ENCODE assay signal across 8 mouse cellular contexts in the genomic region with DNA sequence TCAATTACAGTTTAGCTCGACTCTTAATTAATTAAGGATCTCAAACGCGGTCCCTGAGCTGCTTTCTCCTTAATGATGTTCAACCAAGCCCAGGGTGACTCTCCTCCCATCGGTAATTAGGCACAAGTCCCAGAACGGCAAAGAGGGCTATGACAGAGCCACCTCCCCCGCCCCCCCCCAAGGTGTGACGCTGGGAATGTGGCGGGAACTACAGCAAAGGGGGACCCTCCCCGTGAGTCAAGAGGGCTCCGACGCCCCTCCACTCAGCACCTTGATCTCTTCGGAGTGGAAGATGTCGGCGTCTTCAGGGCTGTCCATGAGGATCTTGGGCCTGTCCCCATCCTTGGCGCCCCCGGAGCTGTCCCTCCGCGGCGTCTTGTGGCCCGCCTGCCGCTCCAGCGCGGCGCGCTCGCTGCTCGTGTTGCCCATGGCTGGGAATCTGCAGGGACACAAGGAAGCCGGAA. TPM values are rescaled to one million over a fixed set of nuclear protein-coding genes. Genes with fewer than 3 reads are reported as not detected.
DNase-seq lines count a peak whose midpoint lies in the region; ATAC-seq lines count a peak whose summit lies in the region.

No protein-coding gene starts in this region.

- peaks cover 8% of the 10 kb centered on the region; the same call in 1 of the 2 replicates for H3K4me1 ChIP-seq in kidney, embryonic 14.5 days (ENCODE audit: control insufficient read depth, insufficient read depth, low read length)
- H3K4me1 ChIP-seq in brown adipose tissue, adult 24 weeks (ENCODE audit: control insufficient read depth, insufficient read depth, insufficient read length, low read length), result 0 out of 2 replicates have a peak, but pooled peaks cover 5% of the 10 kb centered on the region
- peaks cover 11% of the 10 kb centered on the region for H3K4me1 ChIP-seq in intestine, embryonic 14.5 days (replicated peaks; ENCODE audit: control insufficient read depth, insufficient read depth, low read length)
- peaks cover 19% of the 10 kb centered on the region for H3K4me1 ChIP-seq in midbrain, embryonic 15.5 days

- no peaks in the 10 kb centered on the region for H3K9me3 ChIP-seq in kidney, embryonic 14.5 days (ENCODE audit: control insufficient read depth, low read length)
- H3K9me3 ChIP-seq in intestine, embryonic 14.5 days (ENCODE audit: control insufficient read depth, low read length), result no peaks in the 10 kb centered on the region
- H3K9me3 ChIP-seq in midbrain, embryonic 15.5 days, result no peaks in the 10 kb centered on the region

- H3K27ac ChIP-seq in kidney, embryonic 14.5 days (ENCODE audit: low read depth, low read length), result peak overlapping the region; percentile 75; the same call in 1 of the 2 replicates
- H3K27ac ChIP-seq in brown adipose tissue, adult 24 weeks (replicated peaks; ENCODE audit: low read depth, low read length), result peak overlapping the region; percentile 75
- H3K27ac ChIP-seq in intestine, embryonic 14.5 days (ENCODE audit: low read depth), result peak overlapping the region; percentile 80
- H3K27ac ChIP-seq in midbrain, embryonic 15.5 days, result peak overlapping the region; percentile 64

- WGBS in kidney, embryonic 14.5 days, result 0% methylated on average over 28 of the region's 28 CpGs
- under 1% methylated on average over 28 of the region's 28 CpGs for WGBS in intestine, embryonic 14.5 days
- WGBS in midbrain, embryonic 15.5 days, result under 1% methylated on average over 28 of the region's 28 CpGs

- H3K9ac ChIP-seq in kidney, embryonic 14.5 days (ENCODE audit: low read depth, low read length), result peak overlapping the region; percentile 74
- peak overlapping the region; percentile 76 for H3K9ac ChIP-seq in intestine, embryonic 14.5 days (ENCODE audit: low read length)
- H3K9ac ChIP-seq in midbrain, embryonic 15.5 days, result peak overlapping the region; percentile 74

- H3K4me3 ChIP-seq in kidney, embryonic 14.5 days (ENCODE audit: low read length), result peak overlapping the region; percentile 67
- H3K4me3 ChIP-seq in brown adipose tissue, adult 24 weeks (ENCODE audit: insufficient read depth, low read depth, low read length), result peak overlapping the region; percentile 90
- peak overlapping the region; percentile 85 for H3K4me3 ChIP-seq in intestine, embryonic 14.5 days (ENCODE audit: low read depth, low read length)
- H3K4me3 ChIP-seq in midbrain, embryonic 15.5 days, result peak overlapping the region; percentile 80

- H3K36me3 ChIP-seq in kidney, embryonic 14.5 days (ENCODE audit: control insufficient read depth, insufficient read depth, low read length), result peaks cover 31% of the 10 kb centered on the region
- H3K36me3 ChIP-seq in intestine, embryonic 14.5 days (ENCODE audit: control insufficient read depth, insufficient read depth, low read length), result peaks cover 35% of the 10 kb centered on the region
- peaks cover 24% of the 10 kb centered on the region for H3K36me3 ChIP-seq in midbrain, embryonic 15.5 days (replicated peaks)

- H3K4me2 ChIP-seq in kidney, embryonic 14.5 days (replicated peaks; ENCODE audit: low read depth, low read length), result peak overlapping the region; percentile 63
- peak overlapping the region; percentile 78 for H3K4me2 ChIP-seq in intestine, embryonic 14.5 days (ENCODE audit: low read length)
- H3K4me2 ChIP-seq in midbrain, embryonic 15.5 days, result peak overlapping the region; percentile 91

- no peak for DNase-seq in kidney, postnatal 4 days
- DNase-seq in intestine, embryonic 14.5 days (ENCODE audit: low spot score), result no peak
- DNase-seq in right cerebral cortex, postnatal 14 days, result no peak
- no peak for DNase-seq in right cerebral cortex, postnatal 25 days
- no peak for DNase-seq in layer of hippocampus, adult 9-11 months

- no peaks in the 10 kb centered on the region for H3K27me3 ChIP-seq in kidney, embryonic 14.5 days (ENCODE audit: control insufficient read depth, insufficient read depth, low read length)
- no peaks in the 10 kb centered on the region for H3K27me3 ChIP-seq in intestine, embryonic 14.5 days (replicated peaks; ENCODE audit: control insufficient read depth, insufficient read depth, low read length)
- H3K27me3 ChIP-seq in midbrain, embryonic 15.5 days (replicated peaks), result 0 out of 2 replicates have a peak, but pooled peaks cover 3% of the 10 kb centered on the region

- ATAC-seq in kidney, embryonic 14.5 days (ENCODE audit: low FRiP score, low TSS enrichment), result peak; percentile 65; the same call in 1 of the 2 replicates
- peak; percentile 68; the same call in 1 of the 2 replicates for ATAC-seq in intestine, embryonic 14.5 days (replicated peaks; ENCODE audit: low FRiP score, low TSS enrichment, low read depth)
- ATAC-seq in midbrain, embryonic 15.5 days (replicated peaks), result peak; percentile 73

RNA-seq across cellular contexts. Expression of gene Prkab1, which starts 0.5 kb away (rescaled TPM):
- 60.9 and 85.5 TPM in 2 replicates for polyA plus RNA-seq in kidney, embryonic 14.5 days (2014; fragmentation: Nextera tagmentation; extraction: Ambion mirVana)
- 47.7 and 48.9 TPM in 2 replicates for polyA plus RNA-seq in brown adipose tissue, adult 24 weeks (2012; ENCODE audit: insufficient read depth, insufficient read length, missing spikeins)
- 52.7 and 60.6 TPM in 2 replicates for polyA plus RNA-seq in intestine, embryonic 14.5 days (2014; fragmentation: Nextera tagmentation; extraction: Ambion mirVana)
- 59.0 and 59.8 TPM in 2 replicates for polyA plus RNA-seq in midbrain, embryonic 15.5 days (2015; fragmentation: Nextera tagmentation; extraction: Ambion mirVana)

RNA-seq across cellular contexts. Expression of gene Tmem233, which starts 59.2 kb away (rescaled TPM):
- not detected in 2 replicates for polyA plus RNA-seq in kidney, embryonic 14.5 days (2014; fragmentation: Nextera tagmentation; extraction: Ambion mirVana)
- 1.4 and 3.3 TPM in 2 replicates for polyA plus RNA-seq in brown adipose tissue, adult 24 weeks (2012; ENCODE audit: insufficient read depth, insufficient read length, missing spikeins)
- polyA plus RNA-seq in intestine, embryonic 14.5 days (2014; fragmentation: Nextera tagmentation; extraction: Ambion mirVana), result not detected in 2 replicates
- not detected in 2 replicates for polyA plus RNA-seq in midbrain, embryonic 15.5 days (2015; fragmentation: Nextera tagmentation; extraction: Ambion mirVana)
